Mouse (Mus musculus): ENCODE results near the gene Serpina9.

Serpina9 gene

DNA sequence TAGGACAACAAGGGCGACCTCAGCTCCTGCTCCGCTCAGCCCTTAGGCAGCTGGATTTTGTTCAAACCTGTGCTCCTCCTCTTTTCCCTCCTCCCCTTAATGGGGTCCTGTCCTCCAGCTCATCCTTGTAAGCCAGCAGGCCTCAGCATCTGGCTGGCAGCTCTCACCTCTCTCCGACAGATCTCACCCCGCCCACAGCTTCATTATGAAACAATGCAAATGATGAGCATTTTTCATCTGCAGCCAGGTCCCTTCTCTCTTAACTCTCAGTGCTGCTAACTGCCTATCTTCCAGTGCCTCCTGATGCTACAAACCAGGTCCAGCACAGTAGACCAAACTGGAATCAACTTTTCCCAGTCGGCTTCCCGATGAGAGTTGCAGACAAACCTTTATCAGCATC, at the start of gene Serpina9:
Gene Serpina9, minus strand, starts transcription at position 136 of the 400 bp plus-strand sequence.
- DNase-seq (ENCODE audit: low spot score) = no peak

DNA sequence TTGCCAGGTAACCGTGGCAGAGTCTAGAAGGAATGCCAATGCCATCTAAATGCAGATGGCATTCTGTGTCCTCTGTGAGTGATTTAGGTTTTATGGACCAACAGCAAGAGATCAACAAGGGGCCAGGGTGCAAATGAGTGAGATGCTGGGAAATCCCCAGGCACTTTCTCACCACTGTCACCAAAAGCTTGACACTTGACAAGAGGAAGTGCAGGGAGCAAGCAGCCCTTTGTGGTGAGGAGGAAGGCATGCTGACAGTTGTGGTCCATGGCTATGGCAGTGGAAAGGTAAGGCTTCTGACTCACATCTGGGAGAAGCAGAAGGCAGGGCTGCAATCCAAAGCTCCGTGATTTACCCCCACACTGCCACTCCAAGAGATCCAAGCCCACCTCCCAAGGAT, 48.3 kb upstream of the Serpina9 start:
- no peak for DNase-seq (ENCODE audit: low spot score)

DNA sequence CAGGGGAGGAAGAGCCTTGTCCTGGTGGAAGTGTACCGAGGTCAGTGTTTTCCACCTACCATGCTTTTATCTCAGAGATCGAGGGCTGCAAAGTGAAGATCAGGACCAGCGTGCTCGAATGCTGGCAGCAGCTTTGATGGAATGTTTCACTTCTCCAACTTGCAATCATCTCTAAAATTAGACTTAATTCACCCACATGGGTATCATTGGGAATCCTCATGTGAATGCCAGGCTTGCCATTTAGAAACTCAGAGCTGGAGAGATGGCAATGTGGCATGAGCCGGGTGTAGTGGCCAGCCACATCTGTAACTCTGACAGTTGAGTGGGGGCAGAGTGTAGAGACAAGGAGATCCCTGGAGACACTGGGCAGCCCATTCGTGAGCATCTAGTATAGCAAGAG, 46.6 kb upstream of the Serpina9 start:
- no peak for DNase-seq (ENCODE audit: low spot score)

DNA sequence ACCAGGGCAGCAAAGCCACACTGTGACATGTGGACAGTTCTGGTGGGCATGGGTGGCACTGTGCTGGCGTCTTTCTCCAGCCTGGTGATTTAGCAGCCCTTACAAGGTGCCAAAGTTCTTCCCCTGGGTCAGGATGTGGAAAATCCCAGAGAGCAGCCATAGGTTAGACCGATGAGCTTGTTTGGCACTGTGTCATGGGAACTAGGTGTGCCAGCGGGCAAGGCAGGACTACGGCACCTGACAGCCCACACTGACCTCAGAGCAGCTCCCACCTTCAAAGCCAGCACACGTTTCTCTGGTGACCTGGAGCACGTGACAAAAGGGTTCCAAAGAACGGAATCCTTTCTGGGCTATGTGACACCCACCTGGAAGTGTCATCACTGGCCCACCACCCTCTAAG, 44.0 kb upstream of the Serpina9 start:
- no peak for DNase-seq (ENCODE audit: low spot score)

DNA sequence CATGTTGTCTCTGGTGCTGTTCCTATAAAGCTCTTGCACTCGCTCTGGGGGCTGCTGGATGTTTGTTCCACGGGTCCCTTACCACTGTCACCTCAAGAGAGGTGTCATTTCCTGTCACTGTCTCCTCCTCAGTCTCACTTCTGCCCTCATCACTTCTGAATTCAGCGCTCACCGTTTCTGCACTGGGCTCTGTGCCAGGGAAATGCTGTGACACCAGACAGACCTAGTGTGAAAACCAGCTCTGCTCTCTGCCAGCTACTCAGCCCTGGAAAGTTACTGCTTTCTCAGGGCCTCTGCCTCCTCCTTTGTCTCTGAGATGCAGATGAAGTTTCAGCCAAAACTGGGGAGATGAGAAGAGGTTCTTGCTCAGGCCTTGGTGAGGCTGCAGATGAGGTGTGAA, 43.5 kb upstream of the Serpina9 start:
- no peak for DNase-seq (ENCODE audit: low spot score)

DNA sequence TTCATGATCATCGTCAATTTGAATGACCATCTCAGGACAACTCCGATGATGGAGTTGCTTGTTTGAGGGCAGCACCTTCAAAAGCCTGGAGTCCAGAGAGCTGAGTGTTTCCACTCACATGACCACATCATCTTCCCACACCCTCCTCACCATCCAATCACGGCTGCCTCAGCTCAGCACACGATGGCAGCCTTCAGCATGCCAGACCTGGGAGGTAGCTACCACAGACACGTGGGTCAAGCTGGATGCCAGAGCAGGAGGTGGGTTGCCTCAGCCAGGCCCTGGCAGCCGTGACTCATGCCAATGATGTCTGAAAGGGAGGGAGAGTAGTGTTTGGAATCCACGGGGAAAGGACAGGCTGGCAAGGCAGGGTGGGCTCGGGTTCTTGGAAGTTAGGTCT, 42.2 kb upstream of the Serpina9 start:
- no peak for DNase-seq (ENCODE audit: low spot score)

DNA sequence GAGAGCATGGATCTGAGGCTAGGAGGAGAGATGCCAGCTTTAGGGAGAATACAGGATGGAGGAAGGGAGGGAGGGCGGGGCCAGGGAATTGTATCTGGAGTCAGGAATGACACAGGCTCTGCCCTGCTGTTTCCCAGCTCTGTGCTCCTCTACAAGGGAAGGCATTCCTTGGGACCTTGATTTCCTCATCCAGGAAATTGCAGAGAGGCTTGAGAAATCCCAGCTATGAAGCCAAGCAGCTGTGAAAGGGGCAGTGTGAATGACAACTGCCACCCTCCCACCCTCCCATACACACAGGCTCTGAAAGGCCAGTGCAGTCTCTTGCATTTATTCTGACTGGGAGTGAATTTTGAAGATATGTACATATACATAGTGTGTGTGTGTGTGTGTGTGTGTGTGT, 40.4 kb upstream of the Serpina9 start:
- DNase-seq (ENCODE audit: low spot score) = no peak

GRCm38 (mm10) chr12:104045713-104046112, 32.2 kb upstream of the Serpina9 start:
- DNase-seq (ENCODE audit: low spot score) = no peak

DNA sequence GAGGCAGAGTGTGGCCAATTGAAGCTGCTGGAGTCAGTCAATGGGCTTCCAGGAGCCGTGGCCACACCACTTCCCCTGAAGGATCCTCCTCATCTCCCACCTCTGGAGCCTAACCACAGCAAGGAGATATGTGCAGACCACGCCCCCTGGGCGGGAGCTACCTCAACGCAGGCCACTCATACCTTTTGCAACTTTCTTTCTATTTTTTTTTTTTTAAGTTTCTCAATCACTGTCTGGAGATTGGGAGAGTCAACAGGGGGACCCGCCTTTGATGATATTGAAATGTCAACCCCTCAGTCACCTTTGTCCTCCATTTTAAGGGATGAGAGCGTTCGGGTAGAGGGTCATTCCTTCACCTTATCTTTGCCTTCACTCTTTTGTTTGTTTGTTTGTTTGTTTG, 30.8 kb upstream of the Serpina9 start, which contains the start of gene Serpina12:
Gene Serpina12, minus strand, starts transcription at position 101 of the 400 bp plus-strand sequence.
- DNase-seq (ENCODE audit: low spot score) = no peak

- no peak for DNase-seq (ENCODE audit: low spot score)
These were observed 29.2 kb upstream of the Serpina9 start for GRCm38 (mm10) chr12:104042753-104043152.

- peak; percentile 79 for DNase-seq (ENCODE audit: low spot score)
These were observed 27.8 kb upstream of the Serpina9 start for GRCm38 (mm10) chr12:104041401-104041800.

GRCm38 (mm10) chr12:104038181-104038580, 24.6 kb upstream of the Serpina9 start:
- no peak for DNase-seq (ENCODE audit: low spot score)

GRCm38 (mm10) chr12:104033752-104034151, 20.2 kb upstream of the Serpina9 start:
- no peak for DNase-seq (ENCODE audit: low spot score)

DNA sequence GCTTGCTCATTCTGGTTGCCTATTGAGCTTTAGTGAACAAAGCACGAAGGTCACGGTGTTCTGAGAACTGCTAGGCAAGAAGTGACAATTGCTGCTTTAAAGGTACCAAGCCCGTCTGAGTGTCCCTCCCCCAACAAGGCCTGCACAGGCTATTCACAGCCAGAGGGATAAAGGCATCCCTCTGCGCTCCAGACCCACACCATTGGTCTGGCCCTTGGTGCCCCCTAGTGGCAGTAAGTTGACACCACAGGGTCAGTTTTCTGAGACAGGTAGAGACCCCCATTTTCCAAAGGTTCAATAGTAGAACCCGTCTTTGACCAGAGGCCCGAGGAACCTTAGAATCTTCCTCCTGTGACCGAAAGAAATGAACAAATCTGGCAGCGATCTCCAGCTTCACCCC, 16.4 kb upstream of the Serpina9 start:
- no peak for DNase-seq (ENCODE audit: low spot score)

DNA sequence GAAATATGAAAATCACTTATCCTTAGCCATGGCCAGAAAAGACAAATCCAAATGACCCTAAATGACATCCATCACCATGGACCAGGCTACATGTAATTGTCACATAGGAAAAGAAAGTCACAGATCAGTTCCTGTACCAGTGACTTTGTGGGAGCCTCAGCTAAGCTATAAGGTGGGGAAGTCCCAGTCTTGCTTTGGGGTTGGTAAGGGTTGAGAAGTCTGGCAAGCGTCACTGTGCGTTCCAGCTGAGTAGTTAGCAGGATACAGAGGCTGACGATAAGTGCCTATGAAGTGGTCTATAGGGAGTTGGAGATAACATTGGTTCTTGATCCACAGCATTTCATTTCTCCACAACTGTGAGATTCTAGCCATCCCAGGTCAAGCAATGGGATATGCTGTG, 1.7 kb upstream of the Serpina9 start:
- no peak for DNase-seq (ENCODE audit: low spot score)

DNA sequence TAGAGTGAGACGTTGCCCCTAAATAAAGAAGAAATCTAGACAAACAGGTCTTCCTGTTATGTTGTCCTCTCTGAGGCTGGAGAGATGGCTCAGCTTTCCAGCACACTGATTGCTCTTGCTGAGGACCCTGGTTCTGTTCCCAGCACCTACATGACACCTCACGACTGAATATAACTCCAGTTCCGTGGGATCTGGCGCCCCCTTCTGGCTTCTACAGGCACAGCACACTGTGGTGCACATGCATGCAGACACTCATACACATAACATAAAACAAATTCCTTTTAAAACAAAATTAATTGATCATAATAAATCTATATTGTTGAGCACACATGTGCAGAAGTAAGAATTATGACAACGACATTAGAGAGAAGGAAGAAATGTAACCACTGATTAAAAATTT, 8.9 kb downstream of the Serpina9 start:
- no peak for DNase-seq (ENCODE audit: low spot score)

DNA sequence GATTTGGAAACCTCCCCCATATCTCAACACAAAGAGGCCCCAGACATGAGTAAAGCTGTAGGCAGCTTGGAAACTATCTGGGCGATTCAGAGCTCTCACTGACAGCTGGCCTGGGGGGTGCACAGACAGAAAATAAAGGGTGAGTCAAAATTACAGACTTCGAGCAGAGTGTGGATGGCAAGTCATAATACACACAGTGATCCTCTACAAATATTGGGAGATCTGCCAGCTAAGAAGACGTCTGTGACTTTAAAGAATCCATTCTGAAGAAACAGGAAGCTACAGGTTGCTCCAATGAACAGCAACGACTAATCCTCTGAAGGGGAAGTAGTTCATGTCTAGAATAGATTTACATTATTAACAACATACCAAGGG, 10.3 kb downstream of the Serpina9 start:
- peak; percentile 17 for DNase-seq (ENCODE audit: low spot score)

DNA sequence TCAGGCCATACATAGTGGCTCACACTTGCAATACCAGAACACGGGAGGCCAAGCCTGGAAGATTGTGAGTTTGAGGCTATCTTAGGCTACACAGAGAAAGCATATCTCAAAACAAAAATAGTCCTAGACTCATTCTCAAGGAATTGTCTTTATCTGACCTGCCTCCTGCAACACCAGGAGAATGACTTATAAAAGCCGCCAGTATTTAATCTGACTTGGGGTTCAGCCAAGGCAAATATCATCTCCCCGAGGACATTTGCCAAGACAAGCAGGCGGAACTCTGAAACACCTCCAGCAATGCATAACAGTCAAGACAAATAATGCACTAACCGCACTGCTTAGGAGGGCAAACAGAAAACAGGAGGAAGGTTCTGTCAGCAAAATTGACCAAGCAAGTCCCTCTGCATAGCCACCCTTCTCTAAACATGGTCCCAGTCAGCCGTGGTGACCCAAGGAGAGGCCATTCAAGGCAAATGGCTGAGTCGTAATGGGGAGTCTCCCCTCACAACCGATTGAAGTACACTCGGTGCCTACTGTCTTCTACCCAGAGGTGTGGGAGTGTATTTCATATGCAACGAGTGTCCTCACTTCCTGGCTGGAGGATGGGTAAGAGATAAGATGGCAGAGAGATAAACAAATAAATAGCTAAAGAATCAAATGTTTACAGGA, 10.9 kb downstream of the Serpina9 start:
- peak; percentile 76 for DNase-seq (ENCODE audit: low spot score)

GRCm38 (mm10) chr12:104000594-104000993, 13.0 kb downstream of the Serpina9 start:
- DNase-seq (ENCODE audit: low spot score) = no peak

GRCm38 (mm10) chr12:103999611-104000010, 13.9 kb downstream of the Serpina9 start:
- no peak for DNase-seq (ENCODE audit: low spot score)

GRCm38 (mm10) chr12:103996513-103996912, 17.0 kb downstream of the Serpina9 start:
- no peak for DNase-seq (ENCODE audit: low spot score)

DNA sequence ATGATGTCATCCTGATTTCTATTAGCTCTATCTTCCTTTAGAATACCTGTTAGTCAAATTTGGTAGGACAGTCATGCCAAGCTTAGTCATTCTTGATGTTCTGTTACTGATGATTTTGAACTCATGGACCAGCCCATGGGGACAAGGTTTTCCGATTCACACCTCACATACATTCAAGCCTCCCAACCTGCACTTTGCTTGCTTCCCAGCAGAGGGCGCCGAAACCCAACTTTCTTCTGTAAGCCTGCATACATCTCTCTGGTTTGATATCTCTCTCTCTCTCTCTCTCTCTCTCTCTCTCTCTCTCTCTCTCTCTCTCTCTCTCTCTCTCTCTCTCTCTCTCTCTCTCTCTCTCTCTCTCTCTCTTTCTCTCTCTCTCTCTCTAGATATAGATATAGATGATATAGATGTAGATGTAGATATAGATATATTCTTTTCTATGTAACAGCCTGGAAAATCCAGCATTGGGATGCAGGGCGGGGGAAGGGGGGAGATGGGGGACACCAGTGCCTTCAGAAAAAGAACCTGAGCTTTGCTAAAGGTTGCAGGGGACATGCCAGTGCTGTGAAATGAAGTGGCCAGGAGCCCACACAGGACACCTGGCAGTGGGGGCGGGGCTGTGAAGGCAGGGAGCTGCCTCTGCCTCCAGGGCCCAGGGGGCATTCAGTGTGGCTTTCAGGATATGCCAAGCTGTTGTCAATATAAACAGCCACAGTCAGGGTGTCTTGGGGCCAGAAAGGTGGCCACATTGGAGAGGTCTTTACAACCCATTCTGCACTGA, 18.1 kb downstream of the Serpina9 start:
- DNase-seq (ENCODE audit: low spot score) = peak; percentile 75

- no peak for DNase-seq (ENCODE audit: low spot score)
These were observed 20.6 kb downstream of the Serpina9 start for GRCm38 (mm10) chr12:103992945-103993344.

DNA sequence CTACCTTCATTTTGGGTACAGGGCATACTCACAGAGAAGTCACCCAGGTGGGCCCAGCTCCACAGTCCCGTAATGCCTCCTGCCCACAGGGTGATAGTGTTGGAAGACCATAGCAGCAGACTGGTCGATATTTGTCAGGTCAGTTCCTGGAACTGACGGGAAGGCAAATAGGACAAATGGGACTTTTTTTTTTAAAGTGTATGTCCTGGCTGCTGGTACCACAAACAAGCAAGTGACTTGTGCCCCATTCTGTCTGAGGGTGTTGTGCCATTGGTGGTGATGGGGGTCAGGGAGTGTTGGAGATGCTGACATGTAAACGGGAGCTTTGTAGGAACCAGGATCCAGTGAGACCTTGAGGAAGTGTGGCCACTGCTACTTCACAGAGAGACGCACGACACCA, 23.7 kb downstream of the Serpina9 start, which contains the start of gene Serpina11:
Gene Serpina11, minus strand, starts transcription at position 101 of the 400 bp plus-strand sequence.
- DNase-seq (ENCODE audit: low spot score) = no peak
